Mouse (Mus musculus): Measurements from ENCODE around the gene Atg7. TPM values are rescaled to one million over a fixed set of nuclear protein-coding genes. Genes with fewer than 3 reads are reported as not detected.

Atg7 gene
- total RNA-seq, 2 experiments from 2014 or later, result 25.4 to 28.7 TPM

DNA sequence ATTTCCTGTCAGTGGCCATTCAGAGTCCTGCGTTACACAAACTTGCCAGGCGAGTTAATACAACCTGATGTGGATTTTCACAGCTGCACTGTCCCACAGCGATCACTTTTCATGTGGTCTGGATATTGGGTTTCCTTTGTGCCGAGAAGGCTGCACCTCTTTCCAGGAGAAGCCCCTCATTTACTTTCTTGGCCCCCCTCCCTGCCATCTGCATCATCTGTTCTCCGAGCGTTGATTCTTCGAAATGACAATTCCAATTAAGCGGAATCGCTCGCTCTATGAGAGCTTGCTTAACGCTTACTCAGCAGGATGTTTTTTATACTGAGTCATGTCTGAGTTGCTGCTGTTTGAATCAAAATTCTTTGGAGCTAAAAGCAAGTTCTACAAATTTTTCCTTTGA lies 83.8 kb downstream of the Atg7 start:
- no peak for DNase-seq (ENCODE audit: low spot score in 2 of 2)

DNA sequence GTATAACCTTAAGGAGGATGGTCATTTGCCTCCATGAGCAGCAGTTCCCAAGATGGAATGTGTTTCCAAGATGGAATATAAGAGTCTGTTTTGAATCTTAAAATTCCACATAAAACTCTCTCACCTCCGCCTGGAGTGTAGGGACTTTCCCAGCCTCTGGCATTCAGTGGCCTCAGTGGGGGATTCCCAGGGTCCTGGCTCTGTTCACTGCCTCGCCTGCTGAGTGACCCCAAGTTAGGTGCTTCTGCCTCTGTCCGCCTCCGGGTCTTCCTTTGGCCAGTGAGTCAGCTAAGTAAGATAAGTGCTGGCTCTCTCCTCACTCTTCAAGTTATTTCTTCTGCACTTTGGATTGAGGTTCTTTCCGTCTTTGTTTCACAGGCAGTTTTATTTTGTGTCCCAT lies 90.3 kb downstream of the Atg7 start:
- DNase-seq (ENCODE audit: low spot score in 2 of 2), result no peak

DNA sequence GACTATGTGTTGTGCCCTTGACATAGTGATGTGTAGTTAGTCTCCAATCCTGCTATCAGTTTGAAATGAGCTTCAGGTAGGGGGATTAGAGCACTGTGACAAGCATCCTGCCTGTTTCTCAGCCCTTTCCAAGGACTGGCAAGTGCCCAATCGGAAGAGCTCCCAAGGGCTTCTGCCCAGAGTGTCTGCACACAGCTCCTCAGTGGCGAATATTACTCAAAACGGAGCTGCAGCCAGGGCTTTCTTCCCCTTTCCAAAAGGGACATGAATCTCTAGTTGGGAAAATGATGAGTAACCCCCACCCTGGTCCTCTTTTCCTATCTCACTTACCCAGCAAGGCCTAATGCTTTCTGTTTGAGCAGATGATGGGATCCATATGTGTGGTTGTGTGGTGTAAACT lies 90.8 kb downstream of the Atg7 start:
- DNase-seq (ENCODE audit: low spot score in 2 of 2), result no peak

DNA sequence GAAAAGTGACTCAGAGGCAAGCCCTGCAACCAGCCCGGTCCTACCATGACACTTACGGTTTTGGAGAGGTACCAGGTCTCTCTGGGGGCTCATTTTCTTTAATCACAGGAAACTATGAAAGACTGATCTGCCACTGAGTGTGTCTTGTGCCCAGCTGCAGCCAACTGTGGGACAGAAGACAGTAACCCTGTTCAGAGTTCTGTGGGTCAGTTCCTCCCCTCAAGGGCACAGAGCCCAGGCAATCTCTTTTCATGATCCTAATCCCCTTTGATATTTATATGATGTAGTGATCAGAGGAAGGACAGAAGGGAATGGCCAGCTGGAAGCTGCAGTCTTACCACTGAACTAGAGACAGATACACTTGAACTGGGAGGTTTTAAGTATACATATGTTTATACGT lies 92.2 kb downstream of the Atg7 start:
- no peak for DNase-seq (ENCODE audit: low spot score in 2 of 2)

DNA sequence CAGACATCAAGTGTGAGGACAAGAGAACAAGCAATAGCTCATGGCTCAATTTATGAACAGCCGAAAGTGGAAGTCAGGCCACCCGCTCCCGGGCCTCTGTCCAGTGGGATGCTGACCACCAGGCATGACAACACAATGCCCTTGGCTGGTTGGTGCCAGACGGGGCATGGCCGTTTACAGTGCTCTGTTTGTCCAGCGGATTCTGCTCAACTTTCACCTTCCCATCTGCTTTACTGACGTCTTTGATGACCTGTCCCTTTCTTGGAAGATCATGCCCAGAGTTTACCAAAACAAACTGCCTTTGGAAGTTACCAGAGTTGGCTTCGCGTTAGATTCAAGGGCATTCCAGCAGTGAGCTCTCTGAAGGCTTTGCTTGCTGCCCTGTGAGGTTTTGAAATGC lies 93.5 kb downstream of the Atg7 start:
- DNase-seq (ENCODE audit: low spot score in 2 of 2), result no peak

GRCm38 (mm10) chr6:114737181-114737580 lies 94.3 kb downstream of the Atg7 start:
- DNase-seq (ENCODE audit: low spot score in 2 of 2), result no peak

DNA sequence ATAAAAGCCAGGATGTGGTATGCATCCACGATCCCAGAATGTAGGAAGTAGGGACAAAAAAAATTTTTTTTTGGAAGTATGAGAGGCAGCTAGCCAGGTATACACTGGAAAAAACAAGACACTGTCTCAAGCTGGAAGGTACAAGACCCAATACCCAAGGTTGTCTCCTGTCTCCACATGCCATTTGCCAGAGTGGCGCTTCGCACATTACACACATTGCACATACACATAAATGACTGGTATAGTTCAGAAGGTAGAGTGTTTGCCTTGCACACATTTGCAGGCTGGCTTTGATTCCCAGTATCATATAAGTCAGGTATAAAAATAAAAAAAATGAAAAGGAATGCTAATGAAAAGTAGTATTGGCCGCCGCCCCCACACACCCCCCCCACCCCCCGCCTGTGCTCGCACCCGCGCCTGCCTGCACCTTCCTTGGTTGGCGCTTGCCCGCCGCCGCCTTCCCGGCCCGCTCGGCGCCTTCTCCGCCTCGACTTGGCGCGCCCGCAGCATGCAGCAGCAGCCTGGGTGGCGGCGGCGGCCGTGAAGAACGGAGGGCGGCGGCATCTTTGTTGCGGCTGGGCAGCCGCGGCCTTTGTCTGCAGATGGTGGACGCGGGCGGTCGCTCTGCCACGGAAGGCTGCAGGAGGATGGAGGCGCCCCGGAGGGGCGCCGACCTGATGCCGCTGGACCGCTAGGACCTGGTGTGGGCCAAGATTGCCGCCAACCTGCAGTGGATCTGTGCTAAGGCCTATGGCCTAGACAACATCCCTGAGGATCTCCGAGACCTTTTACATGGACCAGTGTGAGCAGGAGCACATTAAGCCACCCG lies 95.2 kb downstream of the Atg7 start:
- no peak for DNase-seq (ENCODE audit: low spot score in 2 of 2)

DNA sequence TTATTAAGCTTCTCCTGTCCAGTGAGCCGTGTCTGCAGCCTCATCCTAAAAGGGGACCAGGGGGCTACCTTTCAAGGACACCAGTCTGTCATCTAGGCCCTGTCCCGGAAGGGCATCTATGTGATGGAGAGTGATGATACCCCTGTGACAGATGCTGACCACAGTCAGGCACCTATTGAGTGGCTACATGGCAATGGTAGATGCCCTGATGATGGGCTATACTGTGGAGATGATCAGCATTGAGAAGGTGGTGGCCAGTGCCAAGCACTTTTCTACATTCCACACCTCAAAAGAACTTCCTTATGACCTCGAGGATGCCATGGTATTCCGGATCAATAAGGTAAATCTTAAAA lies 95.8 kb downstream of the Atg7 start:
- DNase-seq (ENCODE audit: low spot score in 2 of 2), result no peak

GRCm38 (mm10) chr6:114742209-114743003 lies 99.5 kb downstream of the Atg7 start:
- no peak for DNase-seq (ENCODE audit: low spot score in 2 of 2)

DNA sequence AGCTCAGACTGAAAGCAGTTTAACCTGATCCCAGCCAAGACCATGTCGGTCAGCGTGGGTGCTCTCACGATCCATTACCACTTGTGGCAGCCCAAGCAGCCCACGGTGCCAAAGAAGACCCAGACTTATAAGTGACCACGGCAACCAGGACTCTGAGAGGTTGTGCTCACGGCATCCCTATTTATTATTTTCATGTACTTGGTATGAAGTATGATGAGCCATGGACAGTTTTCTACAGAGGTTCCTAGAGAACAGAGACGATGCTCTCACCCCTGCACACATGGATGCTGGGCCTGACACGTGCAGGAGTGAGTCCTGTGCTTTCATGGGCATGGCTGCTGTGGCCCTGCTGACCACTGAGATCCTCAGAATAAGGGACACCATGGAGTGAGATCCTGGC lies 100.2 kb downstream of the Atg7 start:
- no peak for DNase-seq (ENCODE audit: low spot score in 2 of 2)

GRCm38 (mm10) chr6:114743845-114744244 lies 100.9 kb downstream of the Atg7 start:
- DNase-seq (ENCODE audit: low spot score in 2 of 2), result no peak

DNA sequence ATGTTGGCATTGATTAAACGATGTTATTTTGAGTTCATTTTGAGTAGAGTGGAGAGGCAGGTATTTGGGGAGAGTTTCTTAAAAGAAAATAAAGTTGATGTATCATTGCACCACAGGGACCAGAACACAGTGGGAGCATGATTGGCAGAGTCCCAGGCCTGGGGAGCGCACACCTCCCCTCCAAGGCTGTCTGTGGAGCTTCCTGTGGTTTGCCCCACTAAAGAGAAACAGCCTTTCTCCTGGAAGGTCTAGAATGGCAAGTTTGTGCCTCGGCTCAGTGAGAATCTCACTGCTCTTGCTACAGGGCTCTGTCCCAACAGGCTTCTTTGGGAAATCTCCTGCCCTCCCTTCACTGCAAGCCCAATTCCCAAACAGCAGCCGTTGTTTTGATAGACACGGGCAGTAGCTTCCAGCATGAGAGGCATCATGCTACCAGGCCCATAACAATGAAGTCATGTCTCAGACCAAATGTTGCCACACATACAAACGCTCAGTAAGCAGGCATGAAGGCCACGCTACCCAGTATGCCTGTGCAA lies 103.6 kb downstream of the Atg7 start:
- no peak for DNase-seq (ENCODE audit: low spot score in 2 of 2)

- DNase-seq (ENCODE audit: low spot score in 2 of 2), result no peak
Observed at GRCm38 (mm10) chr6:114748419-114748818, 105.5 kb downstream of the Atg7 start.

DNA sequence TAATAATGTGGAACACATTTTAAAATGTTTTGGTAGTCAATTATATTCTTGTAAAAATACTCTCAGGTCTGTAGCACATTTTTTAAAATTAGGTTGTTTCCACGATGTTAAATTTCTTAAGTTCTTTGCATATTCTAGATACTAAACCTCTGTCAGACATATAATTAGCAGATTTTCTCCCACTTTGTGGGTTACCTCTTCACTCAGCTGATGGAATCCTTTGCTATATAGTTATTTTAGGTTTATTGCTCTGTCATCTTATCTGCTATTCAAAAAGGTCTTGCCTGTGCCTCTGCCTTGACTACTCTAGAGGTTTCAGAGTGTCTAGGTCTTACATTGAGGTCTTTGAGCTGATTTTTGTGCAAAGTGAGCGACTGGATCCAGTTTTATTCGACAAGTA lies 106.0 kb downstream of the Atg7 start:
- DNase-seq (ENCODE audit: low spot score in 2 of 2), result no peak

- no peak for DNase-seq (ENCODE audit: low spot score in 2 of 2)
Observed at GRCm38 (mm10) chr6:114758795-114759194, 115.9 kb downstream of the Atg7 start.

- no peak for DNase-seq (ENCODE audit: low spot score in 2 of 2)
Observed at GRCm38 (mm10) chr6:114766314-114766713, 123.4 kb downstream of the Atg7 start.

- no peak for DNase-seq (ENCODE audit: low spot score in 2 of 2)
Observed at GRCm38 (mm10) chr6:114767710-114768109, 124.8 kb downstream of the Atg7 start.

DNA sequence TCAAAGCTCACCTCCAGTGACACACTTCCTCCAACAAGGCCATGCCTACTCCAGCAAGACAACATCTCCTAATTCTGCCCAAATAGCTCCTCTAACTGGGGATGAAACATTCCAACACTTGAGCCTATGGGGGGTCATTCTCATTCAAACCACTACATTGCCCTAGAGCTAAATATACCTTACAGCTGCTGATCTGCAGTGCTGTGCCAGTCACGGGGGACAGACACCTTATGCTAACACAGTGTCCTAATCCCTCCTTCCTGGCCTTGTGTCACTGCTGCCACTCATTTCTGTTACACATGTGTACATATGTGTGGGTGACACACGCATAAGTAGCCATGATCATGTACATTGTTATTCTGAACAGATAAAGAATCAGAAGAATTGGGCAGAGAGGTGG lies 127.4 kb downstream of the Atg7 start:
- DNase-seq (ENCODE audit: low spot score in 2 of 2), result no peak

- DNase-seq (ENCODE audit: low spot score in 2 of 2), result no peak
Observed at GRCm38 (mm10) chr6:114771502-114771901, 128.6 kb downstream of the Atg7 start.

DNA sequence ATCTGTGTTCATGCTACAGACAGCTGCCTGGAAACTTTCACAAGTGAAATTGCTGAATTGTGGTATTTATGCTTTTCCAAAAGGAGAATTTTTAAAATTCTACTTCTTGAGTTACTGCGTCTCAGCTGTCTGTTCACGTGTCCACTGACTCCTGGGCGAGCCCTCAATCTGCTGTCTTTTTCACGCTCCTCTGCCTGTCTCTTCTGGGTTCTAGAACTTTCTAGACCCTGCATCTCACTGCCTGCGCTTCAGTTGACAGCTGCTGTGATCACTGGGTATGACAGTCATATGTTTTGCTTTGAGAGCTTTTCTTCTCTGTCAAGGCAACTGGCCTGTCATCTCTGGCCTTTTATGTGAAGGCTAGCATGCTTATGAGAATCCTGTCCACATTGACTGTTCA lies 132.3 kb downstream of the Atg7 start:
- DNase-seq (ENCODE audit: low spot score in 2 of 2), result no peak

- no peak for DNase-seq (ENCODE audit: low spot score in 2 of 2)
Observed at GRCm38 (mm10) chr6:114777872-114778271, 135.0 kb downstream of the Atg7 start.

DNA sequence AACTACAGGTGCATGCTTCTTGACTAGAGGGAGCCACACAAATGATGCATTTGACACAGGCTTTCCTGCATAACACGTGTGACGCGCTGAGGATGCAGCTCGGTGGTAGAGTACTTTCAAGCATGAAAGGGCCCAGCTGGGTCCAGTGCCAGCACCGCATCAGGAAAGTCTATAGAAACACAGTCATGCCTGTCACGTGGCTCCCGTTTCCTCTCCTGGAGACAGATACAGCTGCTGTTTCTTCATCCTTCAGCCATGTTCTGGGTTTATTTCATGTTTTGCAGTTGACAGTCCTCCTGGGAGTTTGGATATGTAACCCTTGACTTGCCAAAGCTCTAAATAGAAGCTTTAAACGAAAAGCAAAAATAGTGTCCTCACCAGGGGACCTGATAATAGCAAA lies 135.8 kb downstream of the Atg7 start:
- no peak for DNase-seq (ENCODE audit: low spot score in 2 of 2)

All from adrenal gland, postnatal 4 days (tissue).